Mouse (Mus musculus) ES-E14 (cell line): ENCODE data around the gene Gpr108.
A peak's percentile ranks its signal among the peaks of the same experiment; 100 is the strongest.

Experiments used
- MAFK ChIP-seq: IDR thresholded peaks from 2 replicates; pipeline ENCODE4 v1.6.1; 2014; ENCODE audit warnings: mild to moderate bottlenecking, low read depth, low read length, inconsistent platforms; ENCODE audit not compliant: insufficient read depth
- ZC3H11A ChIP-seq: IDR thresholded peaks from 2 replicates; pipeline ENCODE4 v1.6.1; 2012; ENCODE audit warnings: low read depth, mild to moderate bottlenecking, inconsistent platforms, low read length, borderline replicate concordance
- ZNF384 ChIP-seq: IDR thresholded peaks from 2 replicates; pipeline ENCODE4 v1.6.1; 2012; ENCODE audit warnings: low read depth, low read length, inconsistent platforms

DNA sequence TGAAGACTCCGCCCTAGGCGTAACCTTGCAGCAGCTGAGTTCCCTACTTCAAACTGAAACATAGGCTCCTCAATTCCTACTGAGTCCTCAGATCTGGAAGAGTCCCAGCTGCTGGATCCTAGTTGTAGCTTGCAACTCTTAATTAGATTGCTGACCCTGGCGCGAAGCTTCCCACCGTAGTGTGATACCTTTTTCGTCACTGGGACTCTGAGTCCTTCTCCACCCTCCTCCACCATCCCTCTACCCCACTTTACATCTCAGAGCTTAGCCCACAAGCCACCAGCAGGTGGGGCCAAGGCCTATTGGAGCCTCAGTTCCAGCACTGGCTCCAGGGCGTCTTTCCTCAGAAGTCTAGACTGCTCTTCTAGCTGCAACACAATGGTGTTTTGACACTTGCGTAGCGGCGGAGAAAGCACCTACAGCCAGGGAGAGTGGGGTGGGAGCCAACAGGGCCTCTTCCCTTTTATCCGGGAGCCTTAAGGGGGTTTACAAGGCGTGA is at the start of gene Gpr108:
- TF ChIP-seq MAFK (no peak), ZC3H11A (peak; percentile 20; the same call in 1 of the 2 replicates), ZNF384 (no peak)
